Mouse (Mus musculus) liver, adult (tissue): Measurements from ENCODE around the gene Phlpp1.

Source experiments
- GATA4 ChIP-seq: IDR thresholded peaks from 2 replicates; pipeline ENCODE4 v1.6.1; 2014; ENCODE audit warnings: mild to moderate bottlenecking, low read length; ENCODE audit not compliant: insufficient replicate concordance

The Phlpp1 gene

DNA sequence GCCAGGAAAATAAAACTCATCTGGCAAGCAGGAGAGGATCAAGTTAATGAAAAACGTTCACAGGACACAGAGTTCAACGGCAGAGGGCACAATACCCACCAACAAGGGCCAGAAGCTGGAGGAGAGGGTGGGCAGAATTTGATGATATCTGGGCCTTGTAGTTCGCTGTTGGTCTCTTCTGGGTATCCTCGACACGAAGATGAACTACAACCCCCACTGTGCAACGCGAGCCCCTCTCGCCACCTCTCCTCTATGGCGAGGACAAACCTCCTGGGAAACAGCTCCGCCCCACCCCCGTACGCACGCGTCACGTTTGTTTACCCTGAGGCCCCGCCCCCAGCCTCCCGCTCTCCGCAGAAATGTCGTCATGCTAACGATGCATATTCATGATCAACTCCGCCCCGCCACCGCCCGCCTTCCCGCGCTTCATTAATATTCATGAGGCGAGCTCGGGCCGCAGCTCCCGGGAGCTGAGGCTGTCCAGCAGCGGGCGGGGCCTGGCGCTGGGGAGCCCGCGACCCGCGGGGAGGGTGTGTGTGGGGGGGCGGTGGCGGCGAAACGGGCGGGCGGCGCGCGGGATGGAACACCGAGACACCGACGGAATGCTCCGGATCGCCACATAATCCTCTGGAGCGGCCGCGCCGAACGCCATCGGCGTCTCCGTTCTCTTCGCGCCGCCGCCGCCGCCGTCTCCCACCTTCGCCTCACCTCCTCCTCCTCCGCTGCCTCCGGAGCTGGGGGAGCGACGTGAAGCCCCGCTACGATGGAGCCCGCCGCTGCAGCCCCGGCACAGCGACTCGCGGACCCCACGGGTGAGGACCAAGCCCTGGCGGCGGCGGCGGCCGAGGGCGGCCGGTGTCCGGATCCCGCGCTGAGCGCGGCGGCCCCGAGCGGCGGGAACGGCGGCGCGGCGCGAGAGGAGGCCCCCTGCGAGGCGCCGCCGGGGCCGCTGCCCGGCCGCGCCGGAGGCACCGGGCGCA lies at the start of gene Phlpp1:
Gene Phlpp1, plus strand, starts transcription at position 512 of the 980 bp plus-strand sequence.
- TF ChIP-seq GATA4 = peak; percentile 65; the same call in 1 of the 2 replicates

DNA sequence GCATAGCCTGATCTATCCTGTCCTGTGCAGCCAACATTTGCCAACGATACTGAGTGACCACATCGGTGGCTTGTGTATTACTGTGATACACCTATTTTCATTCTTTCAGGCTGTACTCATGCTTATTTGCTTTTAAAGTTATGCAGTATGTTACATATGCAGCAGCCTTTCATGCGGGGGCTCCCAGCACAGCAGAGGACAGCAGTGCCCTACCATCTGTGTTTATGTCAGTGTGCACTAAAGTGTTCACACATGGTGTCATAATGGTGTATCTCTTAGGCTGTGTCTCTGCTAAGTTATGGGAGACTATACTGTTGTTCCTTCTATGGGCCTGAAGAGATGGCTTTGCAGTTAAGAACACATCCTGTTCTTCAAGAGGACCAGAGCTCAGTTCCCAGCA lies 45.0 kb upstream of the Phlpp1 start:
- no peak for TF ChIP-seq GATA4

DNA sequence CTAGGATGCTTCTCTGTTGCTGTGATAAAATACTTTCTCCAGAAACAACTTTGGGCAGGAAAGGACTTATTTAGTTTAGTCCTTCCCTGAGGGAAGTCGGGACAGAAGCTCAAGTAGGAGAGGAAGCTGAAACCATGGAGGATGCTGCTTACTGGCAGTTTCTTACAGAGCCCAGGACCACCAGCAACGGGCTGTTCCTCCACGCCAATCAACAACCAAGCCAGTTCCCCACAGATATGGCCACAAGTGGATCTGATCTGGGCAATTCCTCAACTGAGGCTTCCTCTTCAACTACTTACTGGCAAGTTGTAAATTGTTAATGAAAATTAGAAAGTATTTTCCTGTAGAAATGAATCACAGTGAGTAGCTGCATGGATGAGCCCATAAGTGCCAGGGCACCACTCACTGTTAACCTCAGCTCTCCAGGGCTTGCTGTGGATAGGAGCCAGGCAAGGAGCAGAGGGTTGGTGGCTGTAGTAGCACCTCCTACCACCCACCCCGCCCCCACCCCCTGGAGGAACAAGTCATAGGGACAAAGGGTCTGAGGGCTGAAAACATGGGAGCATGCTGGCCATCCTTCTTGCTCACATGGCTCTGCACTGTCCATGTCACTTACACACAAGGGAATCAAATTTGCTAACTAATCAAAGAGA lies 39.7 kb upstream of the Phlpp1 start:
- TF ChIP-seq GATA4 = no peak

DNA sequence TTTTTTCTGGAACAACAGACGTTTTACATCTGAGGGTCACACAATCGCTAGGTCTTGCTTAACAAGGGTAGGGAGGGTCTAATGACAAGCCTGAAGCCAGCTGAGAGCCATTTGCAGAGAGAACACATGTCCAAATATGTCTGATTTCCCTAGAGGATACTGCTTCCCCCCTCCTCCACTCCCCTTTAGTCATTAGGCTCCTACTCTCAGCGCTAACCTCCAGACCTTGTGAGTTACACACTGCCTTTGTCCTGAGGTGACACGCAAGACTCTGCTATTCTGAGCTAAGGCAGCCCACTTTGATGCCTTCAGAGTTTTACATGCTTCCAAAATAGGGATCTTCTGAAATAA lies 39.2 kb upstream of the Phlpp1 start:
- no peak for TF ChIP-seq GATA4

DNA sequence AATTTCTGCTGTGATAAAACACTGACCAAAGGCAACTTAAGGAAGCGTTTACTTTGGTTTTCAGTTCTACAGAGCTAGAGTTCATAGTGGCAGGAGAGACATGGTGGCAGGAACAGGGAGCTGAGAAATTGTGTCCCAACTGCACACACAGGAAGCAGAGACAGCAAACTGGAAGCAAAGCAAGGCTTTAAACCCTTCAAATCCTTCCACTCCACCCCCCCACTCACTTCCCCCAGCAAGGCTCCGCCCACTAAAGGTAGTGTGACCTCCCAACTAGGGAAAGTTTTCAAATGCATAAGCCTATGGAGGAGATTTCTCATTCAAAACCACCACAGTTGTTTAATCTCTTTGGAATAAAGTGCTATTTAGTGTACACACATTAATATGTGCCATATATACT lies 32.9 kb upstream of the Phlpp1 start:
- no peak for TF ChIP-seq GATA4

DNA sequence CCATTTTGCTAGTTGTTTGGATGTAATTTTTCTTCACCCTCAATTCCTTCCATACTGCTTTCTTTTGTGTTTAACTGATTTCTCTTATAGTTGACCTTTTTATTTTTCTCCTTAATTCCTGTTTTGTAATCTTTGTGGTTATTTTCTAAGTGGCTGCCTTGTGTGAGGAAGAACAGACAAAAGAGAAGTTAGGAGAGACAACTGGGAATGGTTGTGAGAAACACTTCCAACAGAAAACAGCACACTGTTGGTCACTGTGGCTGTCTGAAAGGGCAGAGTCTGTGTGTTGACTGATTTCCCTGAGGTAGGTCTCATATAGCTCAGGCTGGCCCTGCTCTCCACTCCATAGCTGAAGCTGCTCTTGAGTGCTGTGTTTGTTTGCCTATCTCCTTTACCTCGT lies 32.4 kb upstream of the Phlpp1 start:
- no peak for TF ChIP-seq GATA4

DNA sequence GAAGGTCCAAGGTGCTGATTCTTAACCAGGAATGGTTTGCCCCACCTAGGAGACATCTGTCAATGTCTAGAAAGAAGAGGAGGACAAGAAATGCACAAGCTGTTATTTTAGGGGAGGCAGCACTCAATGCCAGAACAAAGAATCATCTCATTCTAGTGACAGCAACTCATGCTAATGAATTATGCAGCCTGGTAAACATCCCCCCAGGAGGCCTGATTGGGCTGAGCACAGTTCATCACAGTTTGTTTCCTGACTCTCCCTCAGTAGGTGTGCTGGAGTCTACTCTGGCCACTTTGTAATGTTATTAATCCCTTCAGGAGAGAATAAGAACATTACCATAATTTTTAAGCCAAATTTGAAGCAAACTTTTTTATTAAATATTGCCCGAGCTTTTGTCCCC lies 29.5 kb upstream of the Phlpp1 start:
- TF ChIP-seq GATA4 = no peak

DNA sequence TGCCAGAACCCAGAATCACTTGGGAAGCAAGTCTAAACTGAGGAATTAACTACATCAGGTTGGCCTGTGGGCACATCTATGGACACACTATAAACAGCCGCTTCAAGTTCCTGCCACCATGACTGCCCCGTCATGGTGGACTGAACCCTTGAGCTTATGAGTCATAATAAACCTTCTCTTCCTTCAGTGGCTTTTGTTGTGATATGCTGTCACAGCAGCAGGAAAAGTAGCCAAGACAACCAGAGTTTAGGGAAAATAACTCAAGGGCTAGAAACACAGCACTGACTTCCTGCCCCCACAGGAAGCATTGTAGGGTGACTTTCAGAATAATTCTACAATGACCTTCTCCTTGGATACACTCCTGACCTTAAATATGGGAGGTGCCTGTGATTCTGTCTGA lies 27.0 kb upstream of the Phlpp1 start:
- TF ChIP-seq GATA4 = no peak

DNA sequence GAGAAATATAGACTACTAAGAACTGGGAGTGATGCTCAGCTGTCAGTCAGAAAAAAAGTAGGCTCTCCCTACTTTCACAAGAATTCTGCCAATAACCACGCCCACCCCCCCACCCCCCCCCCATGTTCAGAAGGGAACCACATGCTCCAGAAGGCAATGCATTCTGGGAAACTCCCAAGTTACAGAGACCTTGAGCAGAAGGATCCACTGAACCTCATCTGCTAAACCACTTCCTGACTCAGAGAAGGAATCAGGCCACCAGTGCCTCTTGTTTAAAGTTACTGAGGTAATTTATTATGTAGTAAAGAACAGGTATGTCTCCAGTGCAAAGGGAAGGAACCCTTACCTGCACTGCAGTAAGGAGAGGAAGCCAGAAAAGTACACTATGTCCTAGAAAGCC lies 26.5 kb upstream of the Phlpp1 start:
- TF ChIP-seq GATA4 = no peak

DNA sequence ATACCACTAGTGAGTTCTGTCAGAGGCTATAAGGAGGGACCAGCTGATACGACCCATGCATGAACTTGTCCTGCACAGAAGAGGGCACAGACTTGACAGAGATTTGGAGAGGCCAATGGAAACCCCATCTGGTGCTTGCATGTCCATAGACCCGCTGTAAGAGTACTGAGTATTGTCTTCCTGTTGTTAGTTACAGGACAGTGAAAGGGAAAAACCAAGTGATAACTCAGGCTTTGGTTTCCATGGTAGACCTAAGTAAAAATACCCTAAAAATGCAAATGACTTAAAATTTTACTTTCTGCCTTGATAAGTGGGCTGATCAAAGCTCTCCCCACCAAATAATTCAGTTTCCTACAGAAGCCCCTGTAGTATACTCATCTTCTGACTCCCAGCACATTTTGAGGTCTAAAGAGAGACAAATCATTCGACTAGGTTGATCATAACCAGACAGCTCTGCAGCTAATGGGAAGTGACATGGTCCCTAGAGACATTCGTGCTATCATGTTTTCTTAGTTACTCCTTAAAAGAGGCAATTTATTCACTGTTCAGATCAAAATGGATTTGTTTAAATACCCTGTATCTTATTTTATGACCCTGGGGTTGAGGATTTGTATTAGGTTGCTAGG lies 25.9 kb upstream of the Phlpp1 start:
- no peak for TF ChIP-seq GATA4

DNA sequence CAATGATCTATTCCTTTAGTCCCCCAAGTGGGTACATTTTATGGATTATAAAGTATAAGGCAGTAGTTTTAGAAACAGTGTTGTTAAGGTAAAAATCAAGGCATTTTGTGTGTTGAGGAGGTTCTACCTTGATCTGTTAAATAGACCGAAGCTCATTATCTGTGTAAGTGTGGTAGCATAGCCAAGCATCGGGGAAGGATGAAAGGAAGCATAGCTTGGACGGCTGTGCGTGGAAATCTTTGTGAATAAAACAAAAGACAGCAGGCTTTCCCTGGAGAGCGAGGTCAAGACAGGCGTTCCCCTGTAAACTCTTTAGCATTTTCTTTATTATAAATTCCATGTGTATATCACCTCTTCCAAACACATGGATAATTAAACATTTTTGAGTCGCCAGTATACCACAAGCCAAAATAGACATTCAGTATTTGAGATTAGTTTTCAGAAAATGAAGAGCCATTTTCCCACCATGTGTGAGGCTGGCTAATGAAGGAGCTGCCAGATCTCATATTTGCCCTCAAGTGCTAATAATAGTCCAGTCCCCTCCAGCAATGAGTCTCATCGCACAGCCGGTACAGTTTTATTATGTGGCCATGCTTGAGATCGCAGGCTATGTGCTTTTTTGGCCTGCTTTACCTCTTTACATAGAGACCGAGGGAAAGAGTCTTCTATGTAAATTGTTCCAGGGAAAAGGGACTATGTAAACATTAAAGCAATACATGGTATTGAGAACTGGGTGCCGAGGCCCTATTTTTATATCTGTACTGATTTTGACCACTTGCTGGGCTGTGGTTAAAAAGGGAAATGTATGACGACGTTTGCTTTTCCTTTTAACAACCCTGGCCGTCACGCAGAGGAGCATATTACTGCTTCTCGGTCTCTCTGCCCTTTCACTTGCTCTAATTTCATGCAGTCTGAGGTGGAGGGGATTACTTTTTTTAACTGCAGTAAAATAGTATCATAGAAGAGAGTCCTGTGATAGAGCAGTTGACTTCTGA lies 22.9 kb upstream of the Phlpp1 start:
- no peak for TF ChIP-seq GATA4

DNA sequence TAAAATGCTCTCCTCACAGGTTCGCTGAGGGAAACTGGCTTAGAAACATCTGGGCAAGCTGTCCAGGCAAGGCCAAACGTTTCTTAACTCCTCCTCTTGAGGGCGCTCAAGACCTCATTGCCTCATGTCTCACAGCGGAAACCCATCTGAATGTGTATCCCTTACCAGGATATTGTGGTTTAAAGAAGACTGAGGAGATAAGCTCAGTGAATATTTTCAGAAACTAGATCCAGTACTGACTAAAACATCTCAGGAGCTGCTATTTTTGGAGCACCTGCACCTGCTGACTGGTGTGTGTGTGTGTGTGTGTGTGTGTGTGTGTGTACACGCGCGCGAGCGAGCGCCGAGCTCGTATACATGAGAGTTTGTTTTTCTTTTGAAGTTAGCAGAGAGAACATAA lies 19.7 kb upstream of the Phlpp1 start:
- TF ChIP-seq GATA4 = no peak

DNA sequence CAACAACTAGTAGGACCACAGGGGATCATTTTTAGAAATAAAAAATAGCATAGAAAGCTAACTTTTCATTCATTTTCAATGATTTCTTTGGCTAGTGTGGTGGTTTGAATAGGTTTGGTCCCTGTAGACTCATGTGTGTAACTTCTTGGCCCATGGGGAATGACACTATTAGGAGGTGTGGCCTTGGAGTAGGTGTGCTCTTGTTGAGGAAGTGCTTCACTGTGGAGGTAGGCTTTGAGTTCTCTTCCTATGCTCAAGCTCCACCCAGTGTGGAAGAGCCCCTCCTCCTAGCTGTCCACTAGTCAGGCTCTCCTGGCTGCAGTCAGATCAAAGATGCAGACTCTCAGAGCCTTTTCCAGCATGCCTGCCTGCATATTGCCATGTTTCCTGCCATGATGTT lies 18.8 kb upstream of the Phlpp1 start:
- no peak for TF ChIP-seq GATA4

DNA sequence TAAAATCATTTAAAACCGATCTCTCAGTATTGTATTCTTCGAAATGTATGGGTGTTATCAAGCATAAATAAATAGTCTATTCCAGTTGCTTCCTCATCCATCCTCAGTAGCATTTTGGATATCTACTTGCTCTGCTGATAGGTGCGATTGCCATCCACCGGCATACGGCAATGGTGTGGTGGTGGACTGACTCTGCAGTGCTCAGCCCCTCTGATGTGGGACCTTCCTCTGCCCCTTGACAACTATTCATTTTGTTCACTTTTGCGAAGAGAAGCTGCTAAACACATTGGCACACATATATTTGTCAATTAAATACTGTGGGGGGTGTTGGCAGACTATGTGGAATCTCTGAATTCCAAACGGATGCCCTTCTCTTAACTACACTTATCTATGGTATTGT lies 17.0 kb upstream of the Phlpp1 start:
- TF ChIP-seq GATA4 = no peak

DNA sequence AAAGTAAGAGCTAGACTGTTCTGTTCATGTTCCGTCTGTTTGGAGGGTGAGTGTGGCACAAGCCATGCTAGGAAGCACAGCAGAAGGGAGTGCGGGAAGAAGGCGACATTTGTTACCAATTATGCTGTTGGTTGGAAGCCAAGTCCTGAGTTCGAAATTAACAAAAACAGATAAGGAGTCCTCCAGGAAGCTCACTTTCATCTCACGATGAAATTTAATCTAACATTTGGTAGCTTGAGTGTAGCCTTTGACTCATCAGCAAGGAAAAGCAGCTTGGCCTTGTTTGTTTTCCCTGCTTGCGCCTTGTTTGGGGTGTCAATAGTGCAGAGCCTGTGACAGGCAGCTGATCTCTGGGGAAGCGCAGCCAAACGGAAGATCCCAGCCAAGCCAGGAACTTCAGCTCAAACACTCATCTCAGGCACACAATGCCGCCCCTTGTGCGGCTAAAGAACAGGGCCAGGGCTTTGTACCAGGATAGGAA lies 16.4 kb upstream of the Phlpp1 start:
- TF ChIP-seq GATA4 = no peak
